In genomic region chr11:117109179-117109954, GRCm38 (mm10) we compare ENCODE assay signal across 8 mouse cellular contexts. TPM values are rescaled to one million over a fixed set of nuclear protein-coding genes. Genes with fewer than 3 reads are reported as not detected.
DNase-seq lines count a peak whose midpoint lies in the region; ATAC-seq lines count a peak whose summit lies in the region.

No protein-coding gene starts in this region.

- peak overlapping the region; percentile 48 for H3K27ac ChIP-seq in lung, embryonic 15.5 days
- H3K27ac ChIP-seq in embryonic facial prominence, embryonic 14.5 days (replicated peaks; ENCODE audit: low read depth, low read length): peak overlapping the region; percentile 73
- H3K27ac ChIP-seq in hindbrain, embryonic 10.5 days: no peak overlapping the region; the same call in 1 of the 2 replicates

- no peaks in the 10 kb centered on the region for H3K9me3 ChIP-seq in lung, embryonic 15.5 days
- H3K9me3 ChIP-seq in embryonic facial prominence, embryonic 14.5 days (ENCODE audit: control insufficient read depth, low read length): no peaks in the 10 kb centered on the region
- H3K9me3 ChIP-seq in hindbrain, embryonic 10.5 days: 0 out of 2 replicates have a peak, but pooled peaks cover 2% of the 10 kb centered on the region

- no peaks in the 10 kb centered on the region for H3K27me3 ChIP-seq in lung, embryonic 15.5 days
- H3K27me3 ChIP-seq in embryonic facial prominence, embryonic 14.5 days (replicated peaks; ENCODE audit: control insufficient read depth, insufficient read depth, low read length): no peaks in the 10 kb centered on the region
- no peaks in the 10 kb centered on the region for H3K27me3 ChIP-seq in hindbrain, embryonic 10.5 days (ENCODE audit: insufficient read depth, poor library complexity, severe bottlenecking)

- no peaks in the 10 kb centered on the region for H3K36me3 ChIP-seq in lung, embryonic 15.5 days
- H3K36me3 ChIP-seq in embryonic facial prominence, embryonic 14.5 days (ENCODE audit: control insufficient read depth, insufficient read depth, low read length): no peaks in the 10 kb centered on the region
- no peaks in the 10 kb centered on the region for H3K36me3 ChIP-seq in hindbrain, embryonic 10.5 days

- H3K4me3 ChIP-seq in lung, embryonic 15.5 days: no peak overlapping the region
- no peak overlapping the region for H3K4me3 ChIP-seq in embryonic facial prominence, embryonic 14.5 days (ENCODE audit: low read depth, low read length)
- H3K4me3 ChIP-seq in hindbrain, embryonic 10.5 days: no peak overlapping the region

- H3K9ac ChIP-seq in lung, embryonic 15.5 days: no peak overlapping the region
- no peak overlapping the region for H3K9ac ChIP-seq in embryonic facial prominence, embryonic 14.5 days (ENCODE audit: low read depth, low read length)

- ATAC-seq in lung, embryonic 15.5 days (ENCODE audit: borderline replicate concordance, extremely low read depth, low FRiP score, low TSS enrichment): no peak
- ATAC-seq in embryonic facial prominence, embryonic 14.5 days (ENCODE audit: low read depth): no peak

- peaks cover 38% of the 10 kb centered on the region for H3K4me1 ChIP-seq in lung, embryonic 15.5 days
- H3K4me1 ChIP-seq in embryonic facial prominence, embryonic 14.5 days (ENCODE audit: control insufficient read depth, insufficient read depth, low read length): peaks cover 17% of the 10 kb centered on the region
- H3K4me1 ChIP-seq in hindbrain, embryonic 10.5 days (replicated peaks): peaks cover 35% of the 10 kb centered on the region

- H3K4me2 ChIP-seq in lung, embryonic 15.5 days: no peak overlapping the region
- H3K4me2 ChIP-seq in embryonic facial prominence, embryonic 14.5 days (ENCODE audit: low read depth, low read length): no peak overlapping the region

- WGBS in lung, embryonic 15.5 days: 67% methylated on average over 12 of the region's 12 CpGs
- WGBS in embryonic facial prominence, embryonic 14.5 days: 79% methylated on average over 12 of the region's 12 CpGs
- 85% methylated on average over 12 of the region's 12 CpGs for WGBS in hindbrain, embryonic 10.5 days

- DNase-seq in heart, adult 11 months: peak; percentile 95
- DNase-seq in heart, adult 8-10 months (ENCODE audit: low spot score): no peak
- no peak for DNase-seq in lung, postnatal 10 days
- no peak for DNase-seq in embryonic facial prominence, embryonic 14.5 days (ENCODE audit: low spot score)
- peak; percentile 58 for DNase-seq in naive thymus-derived CD4-positive, alpha-beta T cell, adult 2 months (ENCODE audit: low read depth)
- no peak for DNase-seq in right cerebral cortex, postnatal 10 days (ENCODE audit: low spot score in 2 of 2)
- DNase-seq in hindbrain, embryonic 10.5 days (ENCODE audit: low spot score): no peak

RNA-seq across cellular contexts. Expression of gene Sec14l1, which starts 5.6 kb away (rescaled TPM):
- 10 to 100 TPM; 61.1 to 74.3 (median 69.2) TPM for total RNA-seq in heart, adult 8-10 months (2022)
- 68.9 and 73.9 TPM in 2 replicates for polyA plus RNA-seq in lung, embryonic 15.5 days (2015; fragmentation: Nextera tagmentation; extraction: Ambion mirVana)
- polyA plus RNA-seq in embryonic facial prominence, embryonic 14.5 days (2014; fragmentation: Nextera tagmentation; extraction: Ambion mirVana): 43.8 and 45.4 TPM in 2 replicates
- polyA plus RNA-seq in hindbrain, embryonic 10.5 days (2016; fragmentation: Nextera tagmentation; extraction: Ambion mirVana): 57.0 and 58.2 TPM in 2 replicates

Comparison
In these comparisons a context has a peak if more than half of its experiments do, and no peak if none do; other contexts are left out.
1. DNase-seq: peak in heart, adult 11 months (single experiment) and naive thymus-derived CD4-positive, alpha-beta T cell, adult 2 months (single experiment); none in heart, adult 8-10 months (single experiment), lung, postnatal 10 days (single experiment), embryonic facial prominence, embryonic 14.5 days (single experiment), right cerebral cortex, postnatal 10 days (0 of 2) and hindbrain, embryonic 10.5 days (single experiment).